In genomic region chr14:7937052-7937630, GRCm38 (mm10) we compare ENCODE assay signal across 8 mouse cellular contexts. TPM values are rescaled to one million over a fixed set of nuclear protein-coding genes. Genes with fewer than 3 reads are reported as not detected.
DNase-seq lines count a peak whose midpoint lies in the region; ATAC-seq and TF ChIP-seq lines count a peak whose summit lies in the region.

No protein-coding gene starts in this region.

- TF ChIP-seq EP300 in ES-Bruce4 (IDR thresholded peaks at IDR 0.05; ENCODE audit: insufficient read depth, low read depth, low read length), result no peak

- H3K9ac ChIP-seq in heart, embryonic 12.5 days, result no peak overlapping the region
- no peak overlapping the region for H3K9ac ChIP-seq in ES-Bruce4 (ENCODE audit: low read depth, poor library complexity, severe bottlenecking)
- H3K9ac ChIP-seq in embryonic facial prominence, embryonic 15.5 days, result no peak overlapping the region
- no peak overlapping the region for H3K9ac ChIP-seq in midbrain, postnatal 0 days (replicated peaks; ENCODE audit: low read length, poor library complexity, severe bottlenecking)

- WGBS in heart, embryonic 12.5 days, result 31% methylated on average over 17 of the region's 17 CpGs
- 15% methylated on average over 17 of the region's 17 CpGs for WGBS in embryonic facial prominence, embryonic 15.5 days
- 19% methylated on average over 17 of the region's 17 CpGs for WGBS in midbrain, postnatal 0 days

- intact Hi-C loops in heart, postnatal 25 days (cut with DNase I), result no loop called here
- intact Hi-C loops in left cerebral cortex, postnatal 14 days (cut with DNase I), result no loop called here

- peaks cover 18% of the 10 kb centered on the region for H3K4me1 ChIP-seq in heart, embryonic 12.5 days (replicated peaks)
- H3K4me1 ChIP-seq in ES-Bruce4 (ENCODE audit: control insufficient read depth, insufficient read depth, low read length), result peaks cover 1% of the 10 kb centered on the region
- peaks cover 17% of the 10 kb centered on the region; the same call in 1 of the 2 replicates for H3K4me1 ChIP-seq in embryonic facial prominence, embryonic 15.5 days
- H3K4me1 ChIP-seq in midbrain, postnatal 0 days (ENCODE audit: insufficient read depth, low read length), result no peaks in the 10 kb centered on the region

- peak; percentile 77 for TF ChIP-seq CTCF in ES-Bruce4 (IDR thresholded peaks at IDR 0.05; ENCODE audit: low read depth, low read length)
- peak; percentile 78 for TF ChIP-seq CTCF in midbrain, postnatal 0 days (IDR thresholded peaks at IDR 0.05)

- no peaks in the 10 kb centered on the region for H3K27me3 ChIP-seq in heart, embryonic 12.5 days (replicated peaks)
- H3K27me3 ChIP-seq in ES-Bruce4 (ENCODE audit: control insufficient read depth, insufficient read depth, low read length, poor library complexity, severe bottlenecking), result no peaks in the 10 kb centered on the region
- no peaks in the 10 kb centered on the region for H3K27me3 ChIP-seq in embryonic facial prominence, embryonic 15.5 days
- no peaks in the 10 kb centered on the region for H3K27me3 ChIP-seq in midbrain, postnatal 0 days (ENCODE audit: insufficient read depth, low read length)

- no peak overlapping the region for H3K4me3 ChIP-seq in heart, embryonic 12.5 days
- H3K4me3 ChIP-seq in ES-Bruce4 (ENCODE audit: low read depth, low read length), result no peak overlapping the region
- H3K4me3 ChIP-seq in embryonic facial prominence, embryonic 15.5 days (replicated peaks), result no peak overlapping the region; the same call in 1 of the 2 replicates
- no peak overlapping the region for H3K4me3 ChIP-seq in midbrain, postnatal 0 days (ENCODE audit: low read depth, low read length)

- TF ChIP-seq POLR2A in ES-Bruce4 (IDR thresholded peaks at IDR 0.05; ENCODE audit: insufficient read depth, low read length), result no peak

- peak overlapping the region; percentile 32; the same call in 1 of the 2 replicates for H3K4me2 ChIP-seq in heart, embryonic 12.5 days
- 0 out of 2 replicates have a peak overlapping the region, but pooled peaks have one; percentile 6 for H3K4me2 ChIP-seq in embryonic facial prominence, embryonic 15.5 days (replicated peaks)
- no peak overlapping the region for H3K4me2 ChIP-seq in midbrain, postnatal 0 days (ENCODE audit: low read depth, low read length, poor library complexity, severe bottlenecking)

- H3K36me3 ChIP-seq in heart, embryonic 12.5 days, result peaks cover 61% of the 10 kb centered on the region
- peaks cover 6% of the 10 kb centered on the region for H3K36me3 ChIP-seq in ES-Bruce4 (ENCODE audit: control insufficient read depth, insufficient read depth, low read length, poor library complexity, severe bottlenecking)
- peaks cover 52% of the 10 kb centered on the region for H3K36me3 ChIP-seq in embryonic facial prominence, embryonic 15.5 days
- H3K36me3 ChIP-seq in midbrain, postnatal 0 days (ENCODE audit: insufficient read depth, low read length), result peaks cover 41% of the 10 kb centered on the region

- no peaks in the 10 kb centered on the region for H3K9me3 ChIP-seq in heart, embryonic 12.5 days (replicated peaks)
- H3K9me3 ChIP-seq in ES-Bruce4 (replicated peaks; ENCODE audit: control insufficient read depth, insufficient read depth, low read length, poor library complexity, severe bottlenecking), result no peaks in the 10 kb centered on the region
- H3K9me3 ChIP-seq in embryonic facial prominence, embryonic 15.5 days (replicated peaks), result no peaks in the 10 kb centered on the region
- no peaks in the 10 kb centered on the region for H3K9me3 ChIP-seq in midbrain, postnatal 0 days (ENCODE audit: low read length)

- no peak for ATAC-seq in heart, embryonic 12.5 days (ENCODE audit: insufficient number of reproducible peaks, low FRiP score)
- 0 out of 2 replicates have a peak, but pooled peaks have one; percentile 20 for ATAC-seq in embryonic facial prominence, embryonic 15.5 days (ENCODE audit: insufficient number of reproducible peaks, low FRiP score, low TSS enrichment, low read depth)
- ATAC-seq in midbrain, postnatal 0 days (ENCODE audit: low FRiP score), result peak; percentile 56; the same call in 1 of the 2 replicates

- H3K27ac ChIP-seq in heart, embryonic 12.5 days (ENCODE audit: poor library complexity, severe bottlenecking), result no peak overlapping the region
- no peak overlapping the region; the same call in 1 of the 2 replicates for H3K27ac ChIP-seq in ES-Bruce4 (ENCODE audit: insufficient read depth, low read length)
- H3K27ac ChIP-seq in embryonic facial prominence, embryonic 15.5 days (replicated peaks), result peak overlapping the region; percentile 8; the same call in 1 of the 2 replicates
- H3K27ac ChIP-seq in midbrain, postnatal 0 days (ENCODE audit: low read depth, low read length), result no peak overlapping the region

- DNase-seq in heart, postnatal 25 days (ENCODE audit: low spot score), result no peak
- DNase-seq in left cerebral cortex, postnatal 14 days (ENCODE audit: low spot score in 2 of 2), result peak; percentile 44 to 67
- DNase-seq in midbrain, postnatal 0 days (ENCODE audit: low spot score), result peak; percentile 83
- DNase-seq in adrenal gland, adult 18-20 months (ENCODE audit: low spot score in 2 of 2), result no peak
- no peak for DNase-seq in adrenal gland, adult (ENCODE audit: inconsistent age in 2 of 2, low spot score in 1 of 2)

RNA-seq across cellular contexts. Expression of gene Gm45521, which starts 19.9 kb away (rescaled TPM):
- polyA plus RNA-seq in heart, embryonic 12.5 days (2016; fragmentation: Nextera tagmentation; extraction: Ambion mirVana), result not detected in 2 replicates
- total RNA-seq in heart, postnatal 25 days (2021), result not detected
- polyA plus RNA-seq in ES-Bruce4 (2011; ENCODE audit: insufficient read depth, insufficient read length, low read depth, missing spikeins), result 0.91 TPM in 1 of 2 replicates, not detected in the other
- polyA plus RNA-seq in embryonic facial prominence, embryonic 15.5 days (2015; fragmentation: Nextera tagmentation; extraction: Ambion mirVana), result not detected in 2 replicates
- total RNA-seq in left cerebral cortex, postnatal 14 days (2021), result not detected
- not detected in 2 replicates for total RNA-seq in midbrain, postnatal 0 days (2014; rRNA removed)
- 0.41 and 0.53 TPM in 2 replicates for polyA plus RNA-seq in midbrain, postnatal 0 days (2015; fragmentation: Nextera tagmentation; extraction: Ambion mirVana)
- not detected for total RNA-seq in adrenal gland, adult 18-20 months (2021)

RNA-seq across cellular contexts. Expression of gene Dnase1l3, which starts 57.2 kb away (rescaled TPM):
- polyA plus RNA-seq in heart, embryonic 12.5 days (2016; fragmentation: Nextera tagmentation; extraction: Ambion mirVana), result 0.04 TPM in 1 of 2 replicates, not detected in the other
- under 1 TPM in 1 of 2 experiments, not detected in 1; 0.06 TPM for total RNA-seq in heart, postnatal 25 days (2021)
- 0.27 and 0.30 TPM in 2 replicates for polyA plus RNA-seq in ES-Bruce4 (2011; ENCODE audit: insufficient read depth, insufficient read length, low read depth, missing spikeins)
- polyA plus RNA-seq in embryonic facial prominence, embryonic 15.5 days (2015; fragmentation: Nextera tagmentation; extraction: Ambion mirVana), result 3.1 and 4.1 TPM in 2 replicates
- not detected for total RNA-seq in left cerebral cortex, postnatal 14 days (2021)
- total RNA-seq in midbrain, postnatal 0 days (2014; rRNA removed), result not detected in 2 replicates
- 0.07 and 0.09 TPM in 2 replicates for polyA plus RNA-seq in midbrain, postnatal 0 days (2015; fragmentation: Nextera tagmentation; extraction: Ambion mirVana)
- under 1 TPM; 0.45 to 0.70 TPM for total RNA-seq in adrenal gland, adult 18-20 months (2021)

Comparison
In these comparisons a context has a peak if more than half of its experiments do, and no peak if none do; other contexts are left out.
1. DNase-seq: peak in left cerebral cortex, postnatal 14 days (2 of 2) and midbrain, postnatal 0 days (single experiment); none in heart, postnatal 25 days (single experiment), adrenal gland, adult 18-20 months (0 of 2) and adrenal gland, adult (0 of 2).